Mouse (Mus musculus) lung, adult 18-20 months (tissue): Measurements from ENCODE around the gene Defa31.
"Not testable (repeated sequence)": the region's sequence is repeated elsewhere in the genome, so short reads cannot be mapped to it uniquely, and the experiment has no call there.

Experiments
- DNase-seq, 2 experiments: peaks; one replicate each; pipeline ENCODE4 v3.0.0; 2022; ENCODE audit warnings: mixed read lengths in 2 of 2

Defa31 gene

GRCm38 (mm10) chr8:21191314-21191713 is at the start of gene Defa31:
Gene Defa31 (plus strand): TSS chr8:21191614.
- not testable (repeated sequence) for DNase-seq

GRCm38 (mm10) chr8:21161977-21162376 is 29.4 kb upstream of the Defa31 start, which contains the start of gene Defa22:
Gene Defa22 (plus strand): TSS chr8:21162277.
- not testable (repeated sequence) for DNase-seq

DNA sequence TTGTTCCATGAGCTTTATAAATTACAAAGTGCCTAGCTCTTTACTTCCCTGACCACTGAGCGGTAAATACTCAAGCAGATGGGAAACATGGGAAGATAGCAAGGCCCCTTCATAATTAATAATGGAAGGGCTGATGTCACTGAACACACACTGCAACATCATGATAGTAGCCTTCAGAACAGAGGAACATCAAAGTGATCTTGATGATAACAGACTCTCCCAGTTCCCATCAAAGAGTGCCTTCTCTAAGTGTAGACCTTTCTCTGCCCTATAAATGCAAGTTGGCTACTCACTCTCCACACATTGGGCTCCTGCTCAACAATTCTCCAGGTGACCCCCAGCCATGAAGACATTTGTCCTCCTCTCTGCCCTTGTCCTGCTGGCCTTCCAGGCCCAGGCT is 9.8 kb downstream of the Defa31 start, which contains the start of gene Gm15293:
TSS of gene Gm15293 (plus strand) at position 301 of the 400 bp plus-strand sequence.
- DNase-seq, result not testable (repeated sequence)
